ENCODE assay signal across 7 mouse cellular contexts in the genomic region with DNA sequence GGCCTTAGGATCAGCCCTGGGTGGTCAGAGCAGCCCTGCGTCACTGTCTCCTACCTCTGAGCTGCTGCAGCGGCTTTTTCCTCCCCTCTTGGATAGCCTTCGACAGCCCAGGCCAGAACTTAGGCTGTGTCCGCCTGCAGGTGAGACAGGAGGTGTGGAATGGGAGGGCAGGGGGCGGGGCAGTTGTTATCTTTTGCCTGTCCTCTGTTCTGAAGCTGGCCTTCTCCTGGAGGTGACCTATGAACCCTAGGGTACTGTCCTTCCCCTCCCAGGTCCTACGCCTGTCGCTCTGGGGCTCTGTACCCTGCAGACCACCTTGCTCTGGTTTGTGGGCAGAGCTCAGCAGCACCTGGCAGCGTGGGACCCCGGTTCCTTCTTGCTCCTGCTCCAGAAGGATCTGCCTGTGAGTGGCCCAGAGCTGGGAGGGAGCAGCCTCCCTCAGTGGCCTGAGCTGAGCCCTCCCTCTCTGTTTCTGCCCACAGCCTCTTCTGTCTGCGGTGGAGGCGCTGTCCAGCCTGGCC. TPM values are rescaled to one million over a fixed set of nuclear protein-coding genes. Genes with fewer than 3 reads are reported as not detected.
DNase-seq lines count a peak whose midpoint lies in the region; ATAC-seq and TF ChIP-seq lines count a peak whose summit lies in the region.

No protein-coding gene starts in this region.

- peak overlapping the region; percentile 97 for H3K4me2 ChIP-seq in lung, embryonic 15.5 days
- H3K4me2 ChIP-seq in liver, embryonic 13.5 days = peak overlapping the region; percentile 99
- H3K4me2 ChIP-seq in stomach, postnatal 0 days (replicated peaks; ENCODE audit: low read depth) = no peak overlapping the region

- no peak for ATAC-seq in lung, embryonic 15.5 days (ENCODE audit: borderline replicate concordance, extremely low read depth, low FRiP score, low TSS enrichment)
- ATAC-seq in liver, embryonic 13.5 days (ENCODE audit: low read depth) = peak; percentile 6; the same call in 1 of the 2 replicates
- ATAC-seq in stomach, postnatal 0 days (ENCODE audit: low FRiP score, low TSS enrichment) = no peak

- WGBS in lung, embryonic 15.5 days = 48% methylated on average over 11 of the region's 11 CpGs
- WGBS in hindbrain, embryonic 10.5 days = 41% methylated on average over 11 of the region's 11 CpGs
- WGBS in liver, embryonic 13.5 days (ENCODE audit: insufficient replicate concordance) = 68% methylated on average over 11 of the region's 11 CpGs
- 52% methylated on average over 11 of the region's 11 CpGs for WGBS in stomach, postnatal 0 days

- H3K4me1 ChIP-seq in lung, embryonic 15.5 days = peaks cover 24% of the 10 kb centered on the region
- H3K4me1 ChIP-seq in hindbrain, embryonic 10.5 days (replicated peaks) = peaks cover 32% of the 10 kb centered on the region
- H3K4me1 ChIP-seq in liver, embryonic 13.5 days (replicated peaks) = peaks cover 41% of the 10 kb centered on the region
- H3K4me1 ChIP-seq in stomach, postnatal 0 days (replicated peaks; ENCODE audit: control insufficient read depth, insufficient read depth) = peaks cover 5% of the 10 kb centered on the region; the same call in 1 of the 2 replicates

- no peak for TF ChIP-seq CTCF in stomach, postnatal 0 days (IDR thresholded peaks at IDR 0.05; ENCODE audit: low read depth)

- no peaks in the 10 kb centered on the region for H3K27me3 ChIP-seq in lung, embryonic 15.5 days
- H3K27me3 ChIP-seq in hindbrain, embryonic 10.5 days (ENCODE audit: insufficient read depth, poor library complexity, severe bottlenecking) = peaks cover 25% of the 10 kb centered on the region
- 0 out of 2 replicates have a peak, but pooled peaks cover 5% of the 10 kb centered on the region for H3K27me3 ChIP-seq in liver, embryonic 13.5 days
- no peaks in the 10 kb centered on the region for H3K27me3 ChIP-seq in stomach, postnatal 0 days (ENCODE audit: control insufficient read depth, insufficient read depth, low read length)

- TF ChIP-seq EP300 in stomach, postnatal 0 days (optimal IDR thresholded peaks at IDR 0.05) = no peak

- H3K9me3 ChIP-seq in lung, embryonic 15.5 days = no peaks in the 10 kb centered on the region
- H3K9me3 ChIP-seq in hindbrain, embryonic 10.5 days = no peaks in the 10 kb centered on the region
- no peaks in the 10 kb centered on the region for H3K9me3 ChIP-seq in liver, embryonic 13.5 days (replicated peaks)
- no peaks in the 10 kb centered on the region for H3K9me3 ChIP-seq in stomach, postnatal 0 days (ENCODE audit: control insufficient read depth, low read length)

- H3K36me3 ChIP-seq in lung, embryonic 15.5 days = 0 out of 2 replicates have a peak, but pooled peaks cover 3% of the 10 kb centered on the region
- H3K36me3 ChIP-seq in hindbrain, embryonic 10.5 days = 0 out of 2 replicates have a peak, but pooled peaks cover 3% of the 10 kb centered on the region
- peaks cover 30% of the 10 kb centered on the region for H3K36me3 ChIP-seq in liver, embryonic 13.5 days
- no peaks in the 10 kb centered on the region for H3K36me3 ChIP-seq in stomach, postnatal 0 days (ENCODE audit: control insufficient read depth, insufficient read depth, low read length)

- H3K27ac ChIP-seq in lung, embryonic 15.5 days = no peak overlapping the region
- no peak overlapping the region; the same call in 1 of the 2 replicates for H3K27ac ChIP-seq in hindbrain, embryonic 10.5 days
- 0 out of 2 replicates have a peak overlapping the region, but pooled peaks have one; percentile 13 for H3K27ac ChIP-seq in liver, embryonic 13.5 days
- H3K27ac ChIP-seq in stomach, postnatal 0 days (replicated peaks) = no peak overlapping the region

- peak overlapping the region; percentile 65; the same call in 1 of the 2 replicates for H3K4me3 ChIP-seq in lung, embryonic 15.5 days
- H3K4me3 ChIP-seq in hindbrain, embryonic 10.5 days = peak overlapping the region; percentile 76
- peak overlapping the region; percentile 81 for H3K4me3 ChIP-seq in liver, embryonic 13.5 days (replicated peaks)
- no peak overlapping the region for H3K4me3 ChIP-seq in stomach, postnatal 0 days (ENCODE audit: low read depth, low read length)

- peak overlapping the region; percentile 71; the same call in 1 of the 2 replicates for H3K9ac ChIP-seq in lung, embryonic 15.5 days
- H3K9ac ChIP-seq in liver, embryonic 13.5 days = peak overlapping the region; percentile 90
- H3K9ac ChIP-seq in stomach, postnatal 0 days (ENCODE audit: low read length) = peak overlapping the region; percentile 73; the same call in 1 of the 2 replicates

- no peak for DNase-seq in lung, postnatal 25 days (ENCODE audit: low spot score)
- no peak for DNase-seq in hindbrain, embryonic 10.5 days (ENCODE audit: low spot score)
- no peak for DNase-seq in liver, embryonic 13.5 days
- peak; percentile 38 for DNase-seq in stomach, postnatal 0 days (ENCODE audit: low spot score)
- DNase-seq in layer of hippocampus, postnatal 14 days (ENCODE audit: low spot score in 2 of 2) = no peak
- no peak for DNase-seq in adrenal gland, adult 8-10 months

RNA-seq across cellular contexts. Expression of gene Gm42688, which starts 1.8 kb away (rescaled TPM):
- polyA plus RNA-seq in lung, embryonic 15.5 days (2015; fragmentation: Nextera tagmentation; extraction: Ambion mirVana) = 3.4 TPM in 2 replicates
- 2.2 and 3.2 TPM in 2 replicates for polyA plus RNA-seq in hindbrain, embryonic 10.5 days (2016; fragmentation: Nextera tagmentation; extraction: Ambion mirVana)
- 1.1 and 1.3 TPM in 2 replicates for polyA plus RNA-seq in liver, embryonic 13.5 days (2015; fragmentation: Nextera tagmentation; extraction: Ambion mirVana)
- 1.1 and 1.3 TPM in 2 replicates for polyA plus RNA-seq in stomach, postnatal 0 days (2015; fragmentation: Nextera tagmentation; extraction: Ambion mirVana)
- 1 to 10 TPM; 5.2 to 6.4 TPM for total RNA-seq in layer of hippocampus, postnatal 14 days (2021)
- 10 to 100 TPM in 2 of 4 experiments, 1 to 10 TPM in 2; 5.9 to 14.3 (median 10.1) TPM for total RNA-seq in adrenal gland, adult 8-10 months (2022)

RNA-seq across cellular contexts. Expression of gene Ccdc142, which starts 1.8 kb away (rescaled TPM):
- polyA plus RNA-seq in lung, embryonic 15.5 days (2015; fragmentation: Nextera tagmentation; extraction: Ambion mirVana) = 2.1 and 3.2 TPM in 2 replicates
- 3.0 and 3.8 TPM in 2 replicates for polyA plus RNA-seq in hindbrain, embryonic 10.5 days (2016; fragmentation: Nextera tagmentation; extraction: Ambion mirVana)
- 0.94 and 1.1 TPM in 2 replicates for polyA plus RNA-seq in liver, embryonic 13.5 days (2015; fragmentation: Nextera tagmentation; extraction: Ambion mirVana)
- polyA plus RNA-seq in stomach, postnatal 0 days (2015; fragmentation: Nextera tagmentation; extraction: Ambion mirVana) = 1.1 and 1.4 TPM in 2 replicates
- 10 to 100 TPM in 1 of 2 experiments, 1 to 10 TPM in 1; 6.8 to 11.7 TPM for total RNA-seq in layer of hippocampus, postnatal 14 days (2021)
- 10 to 100 TPM in 2 of 4 experiments, 1 to 10 TPM in 2; 5.3 to 14.2 (median 9.7) TPM for total RNA-seq in adrenal gland, adult 8-10 months (2022)

RNA-seq across cellular contexts. Expression of gene Mrpl53, which starts 5.7 kb away (rescaled TPM):
- 128 and 145 TPM in 2 replicates for polyA plus RNA-seq in lung, embryonic 15.5 days (2015; fragmentation: Nextera tagmentation; extraction: Ambion mirVana)
- polyA plus RNA-seq in hindbrain, embryonic 10.5 days (2016; fragmentation: Nextera tagmentation; extraction: Ambion mirVana) = 151 and 154 TPM in 2 replicates
- polyA plus RNA-seq in liver, embryonic 13.5 days (2015; fragmentation: Nextera tagmentation; extraction: Ambion mirVana) = 94.5 and 99.8 TPM in 2 replicates
- 108 and 117 TPM in 2 replicates for polyA plus RNA-seq in stomach, postnatal 0 days (2015; fragmentation: Nextera tagmentation; extraction: Ambion mirVana)
- total RNA-seq in layer of hippocampus, postnatal 14 days (2021) = 10 to 100 TPM; 62.5 to 62.7 TPM
- 100 to 1,000 TPM in 1 of 4 experiments, 10 to 100 TPM in 3; 81.6 to 113 (median 89.5) TPM for total RNA-seq in adrenal gland, adult 8-10 months (2022)

RNA-seq across cellular contexts. Expression of gene Mogs, which starts 12.1 kb away (rescaled TPM):
- polyA plus RNA-seq in lung, embryonic 15.5 days (2015; fragmentation: Nextera tagmentation; extraction: Ambion mirVana) = 54.5 and 54.8 TPM in 2 replicates
- polyA plus RNA-seq in hindbrain, embryonic 10.5 days (2016; fragmentation: Nextera tagmentation; extraction: Ambion mirVana) = 37.9 and 40.0 TPM in 2 replicates
- polyA plus RNA-seq in liver, embryonic 13.5 days (2015; fragmentation: Nextera tagmentation; extraction: Ambion mirVana) = 44.9 and 46.7 TPM in 2 replicates
- 23.2 and 24.4 TPM in 2 replicates for polyA plus RNA-seq in stomach, postnatal 0 days (2015; fragmentation: Nextera tagmentation; extraction: Ambion mirVana)
- total RNA-seq in layer of hippocampus, postnatal 14 days (2021) = 10 to 100 TPM; 22.0 to 27.2 TPM
- 10 to 100 TPM; 45.9 to 91.9 (median 62.8) TPM for total RNA-seq in adrenal gland, adult 8-10 months (2022)

RNA-seq across cellular contexts. Expression of gene Lbx2, which starts 17.0 kb away (rescaled TPM):
- 0.31 and 0.87 TPM in 2 replicates for polyA plus RNA-seq in lung, embryonic 15.5 days (2015; fragmentation: Nextera tagmentation; extraction: Ambion mirVana)
- 0.39 and 0.55 TPM in 2 replicates for polyA plus RNA-seq in hindbrain, embryonic 10.5 days (2016; fragmentation: Nextera tagmentation; extraction: Ambion mirVana)
- 0.24 and 0.38 TPM in 2 replicates for polyA plus RNA-seq in liver, embryonic 13.5 days (2015; fragmentation: Nextera tagmentation; extraction: Ambion mirVana)
- polyA plus RNA-seq in stomach, postnatal 0 days (2015; fragmentation: Nextera tagmentation; extraction: Ambion mirVana) = 0.53 and 0.56 TPM in 2 replicates
- total RNA-seq in layer of hippocampus, postnatal 14 days (2021) = not detected
- 10 to 100 TPM; 16.7 to 24.9 (median 19.6) TPM for total RNA-seq in adrenal gland, adult 8-10 months (2022)
